Mouse (Mus musculus) midbrain, embryonic 11.5 days (tissue): ENCODE results near the gene 1110032F04Rik. TPM values are rescaled to one million over a fixed set of nuclear protein-coding genes. Genes with fewer than 3 reads are reported as not detected.

ENCODE experiments used
- ATAC-seq: fragments of 200-750 bp; cut with Nextera tagmentation; 2 replicates; pipeline ENCODE4 v1.8.0; 2017; ENCODE audit warnings: moderate TSS enrichment, moderate library complexity; ENCODE audit not compliant: low FRiP score
- DNase-seq: peaks from one replicate; pipeline ENCODE4 v3.0.0; 2015; ENCODE audit warnings: low spot score; ENCODE audit errors: missing footprints
- H3K27ac ChIP-seq: fragments of 300-500 bp; sonication (generic); 2 replicates; pipeline ENCODE4 v1.5.1; 2014; ENCODE audit warnings: low read depth, low read length
- H3K27me3 ChIP-seq: fragments of 300-500 bp; sonication (generic); 2 replicates; pipeline ENCODE4 v1.6.1; 2014; ENCODE audit warnings: mild to moderate bottlenecking, low read length, moderate library complexity, mixed read lengths; ENCODE audit not compliant: control insufficient read depth, insufficient read depth
- H3K36me3 ChIP-seq: fragments of 300-500 bp; sonication (generic); 2 replicates; pipeline ENCODE4 v1.6.1; 2014; ENCODE audit warnings: mild to moderate bottlenecking, low read length, moderate library complexity, mixed read lengths; ENCODE audit not compliant: control insufficient read depth, insufficient read depth
- H3K4me1 ChIP-seq: fragments of 300-500 bp; sonication (generic); 2 replicates; pipeline ENCODE4 v1.6.1; 2014; ENCODE audit warnings: low read length; ENCODE audit not compliant: control insufficient read depth, insufficient read depth
- H3K4me2 ChIP-seq: fragments of 300-500 bp; sonication (generic); 2 replicates; pipeline ENCODE4 v1.6.1; 2014; ENCODE audit warnings: mild to moderate bottlenecking, moderate library complexity
- H3K4me3 ChIP-seq: fragments of 300-500 bp; sonication (generic); 2 replicates; pipeline ENCODE4 v1.5.1; 2014; ENCODE audit warnings: low read depth, low read length
- H3K9ac ChIP-seq: fragments of 300-500 bp; sonication (generic); 2 replicates; pipeline ENCODE4 v1.6.1; 2014; ENCODE audit warnings: low read length
- H3K9me3 ChIP-seq: fragments of 300-500 bp; sonication (generic); 2 replicates; pipeline ENCODE4 v1.6.1; 2016; ENCODE audit warnings: low read length; ENCODE audit not compliant: control insufficient read depth
- WGBS: fragments of 180-500 bp; shearing (Covaris S2); extraction: QIAGEN DNeasy Blood & Tissue Kit; methylation state at CpG from one replicate; pipeline ENCODE4 v1.1.7; 2014; 5-methylcytosine and 5-hydroxymethylcytosine counted together
- polyA plus RNA-seq: library from polyadenylated mRNA; unstranded; fragments of >200 nt; fragmentation: Nextera tagmentation; extraction: Ambion mirVana; gene quantifications from 2 replicates; pipeline ENCODE4 v1.2.1, GENCODE M21; 2014

Gene 1110032F04Rik
- polyA plus RNA-seq, 1 experiment from 2014 or later = 1.4 TPM

GRCm38 (mm10) chr3:68840206-68840605 lies 29.2 kb upstream of the 1110032F04Rik start:
- H3K36me3 ChIP-seq = no peaks in the 10 kb centered on the region
- no peak overlapping the region for H3K9ac ChIP-seq
- H3K4me2 ChIP-seq = no peak overlapping the region
- no peak overlapping the region for H3K4me3 ChIP-seq
- no peak for ATAC-seq
- no peak overlapping the region for H3K27ac ChIP-seq
- DNase-seq = no peak
- WGBS = 61% methylated on average over 4 of the region's 4 CpGs
- H3K27me3 ChIP-seq = no peaks in the 10 kb centered on the region
- H3K9me3 ChIP-seq = no peaks in the 10 kb centered on the region
- H3K4me1 ChIP-seq = no peaks in the 10 kb centered on the region

- 92% methylated on average over 4 of the region's 4 CpGs for WGBS
- H3K4me2 ChIP-seq = no peak overlapping the region
- DNase-seq (peak; percentile 70), ATAC-seq (no peak)
- no peaks in the 10 kb centered on the region for H3K27me3 ChIP-seq
- no peak overlapping the region for H3K9ac ChIP-seq
- H3K4me1 ChIP-seq = no peaks in the 10 kb centered on the region
- H3K4me3 ChIP-seq = no peak overlapping the region
- no peaks in the 10 kb centered on the region for H3K9me3 ChIP-seq
- H3K36me3 ChIP-seq = no peaks in the 10 kb centered on the region
- no peak overlapping the region for H3K27ac ChIP-seq
Measured at GRCm38 (mm10) chr3:68844025-68844424, 25.4 kb upstream of the 1110032F04Rik start.

GRCm38 (mm10) chr3:68848323-68848722 lies 21.1 kb upstream of the 1110032F04Rik start:
- H3K27me3 ChIP-seq = no peaks in the 10 kb centered on the region
- H3K4me1 ChIP-seq = no peaks in the 10 kb centered on the region
- no peaks in the 10 kb centered on the region for H3K36me3 ChIP-seq
- no peak for ATAC-seq
- peak; percentile 35 for DNase-seq
- WGBS = 76% methylated on average over 3 of the region's 3 CpGs
- H3K4me2 ChIP-seq = no peak overlapping the region
- no peak overlapping the region for H3K4me3 ChIP-seq
- no peak overlapping the region for H3K9ac ChIP-seq
- H3K9me3 ChIP-seq = no peaks in the 10 kb centered on the region
- H3K27ac ChIP-seq = no peak overlapping the region

GRCm38 (mm10) chr3:68852414-68852813 lies 17.0 kb upstream of the 1110032F04Rik start:
- ATAC-seq = no peak

GRCm38 (mm10) chr3:68869691-68870567 lies 543 bp downstream of the 1110032F04Rik start:
- peak; percentile 96 for DNase-seq
- no peaks in the 10 kb centered on the region for H3K9me3 ChIP-seq
- no peak overlapping the region for H3K27ac ChIP-seq
- ATAC-seq = peak; percentile 77
- peaks cover 4% of the 10 kb centered on the region for H3K4me1 ChIP-seq
- peak overlapping the region; percentile 70 for H3K9ac ChIP-seq
- no peaks in the 10 kb centered on the region for H3K36me3 ChIP-seq
- H3K4me3 ChIP-seq = peak overlapping the region; percentile 63
- WGBS = 1% methylated on average over 96 of the region's 96 CpGs
- H3K27me3 ChIP-seq = peaks cover 24% of the 10 kb centered on the region
- peak overlapping the region; percentile 98 for H3K4me2 ChIP-seq

More at GRCm38 (mm10) chr3:68852414-68852813, 17.0 kb upstream of the 1110032F04Rik start:
- H3K4me2 ChIP-seq = no peak overlapping the region
- WGBS = 86% methylated on average over 1 of the region's 1 CpGs
- H3K4me1 ChIP-seq = no peaks in the 10 kb centered on the region
- H3K9ac ChIP-seq = no peak overlapping the region
- no peak for DNase-seq
- no peaks in the 10 kb centered on the region for H3K36me3 ChIP-seq
- no peak overlapping the region for H3K27ac ChIP-seq
- H3K9me3 ChIP-seq = no peaks in the 10 kb centered on the region
- no peaks in the 10 kb centered on the region for H3K27me3 ChIP-seq
- H3K4me3 ChIP-seq = no peak overlapping the region

GRCm38 (mm10) chr3:68870568-68870950 lies 1.2 kb downstream of the 1110032F04Rik start:
- no peak overlapping the region for H3K27ac ChIP-seq

GRCm38 (mm10) chr3:68874079-68874478 lies 4.7 kb downstream of the 1110032F04Rik start:
- H3K9me3 ChIP-seq = no peaks in the 10 kb centered on the region
- no peak overlapping the region for H3K27ac ChIP-seq
- H3K27me3 ChIP-seq = peaks cover 9% of the 10 kb centered on the region
- peaks cover 4% of the 10 kb centered on the region; the same call in 1 of the 2 replicates for H3K4me1 ChIP-seq
- ATAC-seq (no peak), DNase-seq (no peak)
- no peak overlapping the region for H3K4me3 ChIP-seq
- H3K36me3 ChIP-seq = no peaks in the 10 kb centered on the region
- H3K4me2 ChIP-seq = no peak overlapping the region
- no peak overlapping the region for H3K9ac ChIP-seq
- WGBS = 83% methylated on average over 2 of the region's 2 CpGs

More at GRCm38 (mm10) chr3:68870568-68870950, 1.2 kb downstream of the 1110032F04Rik start:
- H3K4me2 ChIP-seq = peak overlapping the region; percentile 98
- peak overlapping the region; percentile 63 for H3K4me3 ChIP-seq
- ATAC-seq (no peak), DNase-seq (peak; percentile 90)
- H3K9me3 ChIP-seq = no peaks in the 10 kb centered on the region
- peaks cover 4% of the 10 kb centered on the region for H3K4me1 ChIP-seq
- WGBS = 2% methylated on average over 15 of the region's 15 CpGs
- peaks cover 24% of the 10 kb centered on the region for H3K27me3 ChIP-seq
- peak overlapping the region; percentile 70 for H3K9ac ChIP-seq
- H3K36me3 ChIP-seq = no peaks in the 10 kb centered on the region

GRCm38 (mm10) chr3:68886845-68887244 lies 17.5 kb downstream of the 1110032F04Rik start:
- no peak overlapping the region for H3K4me3 ChIP-seq
- 87% methylated on average over 5 of the region's 5 CpGs for WGBS
- no peak overlapping the region for H3K4me2 ChIP-seq
- no peaks in the 10 kb centered on the region for H3K36me3 ChIP-seq
- no peak overlapping the region for H3K9ac ChIP-seq
- no peaks in the 10 kb centered on the region for H3K4me1 ChIP-seq
- ATAC-seq = no peak
- DNase-seq = no peak
- no peaks in the 10 kb centered on the region for H3K9me3 ChIP-seq
- H3K27me3 ChIP-seq = no peaks in the 10 kb centered on the region
- no peak overlapping the region for H3K27ac ChIP-seq

- no peaks in the 10 kb centered on the region for H3K27me3 ChIP-seq
- H3K4me3 ChIP-seq = no peak overlapping the region
- no peak overlapping the region for H3K9ac ChIP-seq
- ATAC-seq (no peak), DNase-seq (no peak)
- H3K4me1 ChIP-seq = no peaks in the 10 kb centered on the region
- H3K27ac ChIP-seq = no peak overlapping the region
- WGBS = 87% methylated on average over 4 of the region's 4 CpGs
- H3K4me2 ChIP-seq = no peak overlapping the region
- no peaks in the 10 kb centered on the region for H3K36me3 ChIP-seq
- no peaks in the 10 kb centered on the region for H3K9me3 ChIP-seq
Measured at GRCm38 (mm10) chr3:68895426-68895825, 26.0 kb downstream of the 1110032F04Rik start.
